Mouse (Mus musculus): ENCODE data around the gene Pparg. TPM values are rescaled to one million over a fixed set of nuclear protein-coding genes. Genes with fewer than 3 reads are reported as not detected.

Gene Pparg
- 2.2 and 2.6 TPM in 2 replicates for polyA plus RNA-seq (2021; fragmentation: Nextera tagmentation)
- long read RNA-seq, experiment 1, partial matches to known transcripts, result 1 of 9 reads
- long read RNA-seq, experiment 1, other reads (novel, unspliced or antisense), result 6 of 9 reads
- long read RNA-seq, experiment 2, partial matches to known transcripts, result 0 of 1 reads
- long read RNA-seq, experiment 2, other reads (novel, unspliced or antisense), result 1 of 1 reads

DNA sequence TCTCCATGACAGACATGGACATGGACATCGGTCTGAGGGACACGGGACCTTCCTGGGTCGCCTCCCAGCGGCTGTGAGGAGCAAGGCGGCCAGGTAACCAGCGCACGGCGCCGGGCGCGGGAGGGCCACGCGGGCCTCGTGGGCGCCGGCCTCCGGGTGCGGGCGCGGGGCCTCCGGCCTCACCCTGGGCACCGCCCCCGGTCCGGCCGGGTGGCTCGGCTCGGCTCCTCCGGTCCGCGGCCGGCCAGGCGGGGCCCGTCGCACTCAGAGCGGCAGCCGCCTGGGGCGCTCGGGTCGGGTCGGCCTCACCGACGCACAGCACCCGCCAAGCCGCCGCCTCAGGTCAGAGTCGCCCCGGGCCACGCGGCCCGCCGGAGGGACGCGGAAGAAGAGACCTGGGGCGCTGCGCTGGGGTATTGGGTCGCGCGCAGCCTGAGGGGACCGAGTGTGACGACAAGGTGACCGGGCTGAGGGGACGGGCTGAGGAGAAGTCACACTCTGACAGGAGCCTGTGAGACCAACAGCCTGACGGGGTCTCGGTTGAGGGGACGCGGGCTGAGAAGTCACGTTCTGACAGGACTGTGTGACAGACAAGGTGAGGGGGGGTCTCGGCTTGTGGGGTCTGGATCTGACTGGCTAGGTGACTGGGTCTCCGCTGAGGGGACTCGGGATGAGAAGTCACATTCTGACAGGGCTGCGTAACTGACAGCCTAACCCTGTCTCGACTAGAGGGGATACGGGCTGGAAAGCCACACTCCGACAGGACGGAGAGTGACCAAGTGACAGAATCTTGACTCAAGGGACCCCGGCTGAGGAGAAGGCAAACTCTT lies at the start of gene Pparg:
TSS of gene Pparg (plus strand) at position 176 of the 830 bp plus-strand sequence.

Other genes starting within 250 kb of the Pparg start
- 78.4 and 275 TPM in 2 replicates for gene Syn2, start 226.0 kb upstream of the Pparg start, polyA plus RNA-seq (2021; fragmentation: Nextera tagmentation)
- gene Gm17482, start 133.6 kb upstream of the Pparg start, polyA plus RNA-seq (2021; fragmentation: Nextera tagmentation), result not detected in 2 replicates
- gene Timp4, start 108.7 kb upstream of the Pparg start, polyA plus RNA-seq (2021; fragmentation: Nextera tagmentation), result 39.5 and 57.6 TPM in 2 replicates
- gene Tsen2, start 183.7 kb downstream of the Pparg start, polyA plus RNA-seq (2021; fragmentation: Nextera tagmentation), result 21.4 and 29.8 TPM in 2 replicates
- 0.14 and 0.18 TPM in 2 replicates for gene Mkrn2os, start 231.6 kb downstream of the Pparg start, polyA plus RNA-seq (2021; fragmentation: Nextera tagmentation)
- gene Mkrn2, start 241.0 kb downstream of the Pparg start, polyA plus RNA-seq (2021; fragmentation: Nextera tagmentation), result 18.6 and 26.0 TPM in 2 replicates

All from left cerebral cortex, adult 6 months (tissue).